Mouse (Mus musculus) gastrocnemius, adult 8-10 months (tissue): ENCODE results near the gene Exd1. TPM values are rescaled to one million over a fixed set of nuclear protein-coding genes. Genes with fewer than 3 reads are reported as not detected.

Experiments
- total RNA-seq, 4 experiments: library from RNA; stranded (reverse); gene quantifications; 2 replicates each; pipeline ENCODE4 v1.2.4; 2022

Gene Exd1
- total RNA-seq, 4 experiments from 2014 or later = 0.85 to 2.0 (median 1.2) TPM

Other genes with a start within 250 kb of the Exd1 start
- gene Dll4, start 221.8 kb downstream of the Exd1 start, total RNA-seq = 1 to 10 TPM; 3.3 to 5.8 (median 3.9) TPM
- 100 to 1,000 TPM in 1 of 4 experiments, 10 to 100 TPM in 3; 59.1 to 158 (median 73.1) TPM for gene Chac1, start 196.4 kb downstream of the Exd1 start, total RNA-seq
- 10 to 100 TPM; 11.8 to 15.7 (median 12.6) TPM for gene Ino80, start 69.9 kb downstream of the Exd1 start, total RNA-seq
- 10 to 100 TPM; 72.7 to 85.9 (median 82.5) TPM for gene Chp1, start 70 bp upstream of the Exd1 start, total RNA-seq
- gene Nusap1, start 70.7 kb upstream of the Exd1 start, total RNA-seq = under 1 TPM in 2 of 4 experiments, not detected in 2; 0.10 to 0.38 TPM
- gene Oip5, start 70.8 kb upstream of the Exd1 start, total RNA-seq = under 1 TPM in 1 of 4 experiments, not detected in 3; 0.27 TPM
- 10 to 100 TPM; 41.9 to 47.7 (median 45.5) TPM for gene Ndufaf1, start 115.2 kb upstream of the Exd1 start, total RNA-seq
- 10 to 100 TPM; 21.3 to 27.2 (median 24.9) TPM for gene Rtf1, start 127.4 kb upstream of the Exd1 start, total RNA-seq
- not detected for gene Itpka, start 194.7 kb upstream of the Exd1 start, total RNA-seq
- gene Ltk, start 212.8 kb upstream of the Exd1 start, total RNA-seq = not detected
- 10 to 100 TPM; 14.2 to 17.0 (median 16.2) TPM for gene Rpap1, start 239.9 kb upstream of the Exd1 start, total RNA-seq